Mouse (Mus musculus) brain, embryonic 14.5 days (tissue): ENCODE results near the gene Gcc2.
"Not testable (repeated sequence)": the region's sequence is repeated elsewhere in the genome, so short reads cannot be mapped to it uniquely, and the experiment has no call there.

ENCODE experiments used
- CTCF ChIP-seq: fragments of 200-500 bp; IDR thresholded peaks from 2 replicates; pipeline ENCODE4 v1.5.1; 2012; ENCODE audit warnings: inconsistent platforms, mild to moderate bottlenecking, moderate library complexity, borderline replicate concordance; ENCODE audit not compliant: insufficient read depth, insufficient read length; ENCODE audit errors: extremely low read depth
- POLR2A ChIP-seq: fragments of 200-500 bp; IDR thresholded peaks from 2 replicates; pipeline ENCODE4 v1.6.1; 2012; ENCODE audit warnings: mild to moderate bottlenecking, inconsistent platforms, borderline replicate concordance; ENCODE audit not compliant: poor library complexity, insufficient read depth, insufficient read length, severe bottlenecking; ENCODE audit errors: extremely low read depth

DNA sequence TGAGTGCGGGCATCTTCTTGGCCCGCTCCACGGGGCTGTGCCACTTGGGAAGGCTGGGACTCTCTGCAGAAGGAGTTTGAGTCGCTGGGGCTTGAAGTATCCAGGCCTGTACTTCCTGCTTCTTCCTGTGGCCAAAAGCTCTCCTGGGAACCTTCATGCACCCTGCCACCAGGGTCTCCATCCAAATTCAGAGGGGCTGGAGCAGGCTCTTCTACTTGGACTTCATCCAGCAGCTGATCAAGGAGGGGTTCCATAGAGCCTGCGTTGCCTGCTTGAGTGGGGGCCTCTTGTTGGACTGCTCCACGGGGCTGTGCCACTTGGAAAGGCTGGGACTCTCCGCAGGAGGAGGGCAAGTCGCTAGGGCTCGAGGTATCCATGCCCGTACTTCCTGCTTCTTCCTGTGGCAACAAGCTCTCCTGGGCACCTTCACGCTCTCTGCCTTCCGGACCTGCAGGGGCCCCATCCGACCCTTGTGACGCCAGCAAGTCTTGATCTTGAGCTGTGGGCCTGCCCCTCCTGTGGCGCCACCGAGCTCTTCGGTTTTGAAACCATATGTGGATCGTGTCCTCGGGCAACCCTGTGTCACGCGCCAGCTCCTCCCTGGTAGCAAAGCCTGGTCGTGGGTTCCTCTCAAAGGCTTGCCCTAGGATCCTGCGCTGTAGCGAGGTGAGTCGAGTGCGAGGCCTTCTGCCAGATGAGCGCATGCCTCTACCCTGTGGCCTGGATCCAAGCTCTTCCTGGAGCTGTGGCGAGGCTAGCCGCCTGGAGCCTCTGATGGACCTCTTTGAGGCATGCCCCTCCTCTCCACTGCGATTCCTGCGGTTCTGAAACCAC lies 31.1 kb upstream of the Gcc2 start:
- not testable (repeated sequence) for TF ChIP-seq CTCF, POLR2A
